14 mouse cellular contexts compared by ENCODE assay signal in the genomic region with DNA sequence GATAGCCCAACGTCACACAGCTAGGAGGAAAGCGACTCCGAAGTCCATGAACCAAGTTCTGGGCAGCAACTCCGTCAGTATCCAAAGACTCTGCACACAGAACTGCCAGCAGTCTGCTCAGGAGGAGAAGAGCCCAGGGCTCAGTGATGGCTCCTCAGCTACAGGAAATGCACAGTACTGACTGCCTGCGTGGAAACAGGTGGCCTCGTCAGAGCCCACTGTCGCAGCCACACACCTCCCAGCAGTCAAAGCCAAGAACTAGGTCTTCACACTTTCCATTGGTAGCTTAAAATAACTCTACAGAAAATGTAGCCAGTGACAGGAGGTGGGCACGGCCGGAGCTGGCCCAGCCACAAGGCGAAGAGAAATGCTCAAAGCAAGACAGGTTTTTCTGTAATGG. TPM values are rescaled to one million over a fixed set of nuclear protein-coding genes. Genes with fewer than 3 reads are reported as not detected.
DNase-seq lines count a peak whose midpoint lies in the region; ATAC-seq lines count a peak whose summit lies in the region.
"Had no signal": no experiment of that assay in that cellular context is flagged by ENCODE, and none has a peak within 500 bp of the region (broad histone marks: within the 10 kb centered on the region; RNA-seq: fewer than 3 reads in every experiment).

No protein-coding gene starts in this region.

- DNase-seq in cerebellum, adult 11-12 months: peak; percentile 95
- DNase-seq in cerebellum, postnatal 10 days: peak; percentile 78 to 83
- DNase-seq in thymus, postnatal 0 days (ENCODE audit: low spot score): peak; percentile 80
- DNase-seq: kidney, adult 2 months; layer of hippocampus, adult 9-11 months; right cerebral cortex, adult 18-20 months had no signal

- no peaks in the 10 kb centered on the region for H3K27me3 ChIP-seq in kidney, embryonic 15.5 days
- no peaks in the 10 kb centered on the region for H3K27me3 ChIP-seq in kidney, embryonic 14.5 days (ENCODE audit: control insufficient read depth, insufficient read depth, low read length)
- H3K27me3 ChIP-seq: lung, embryonic 15.5 days; midbrain, embryonic 12.5 days; neural tube, embryonic 12.5 days had no signal

- peak overlapping the region; percentile 6; the same call in 1 of the 2 replicates for H3K27ac ChIP-seq in kidney, embryonic 15.5 days
- no peak overlapping the region for H3K27ac ChIP-seq in kidney, embryonic 14.5 days (ENCODE audit: low read depth, low read length)
- H3K27ac ChIP-seq: limb, embryonic 12.5 days; lung, embryonic 15.5 days; midbrain, embryonic 12.5 days; neural tube, embryonic 12.5 days had no signal

- H3K4me1 ChIP-seq in kidney, embryonic 15.5 days: peaks cover 38% of the 10 kb centered on the region
- H3K4me1 ChIP-seq in kidney, embryonic 14.5 days (ENCODE audit: control insufficient read depth, insufficient read depth, low read length): 0 out of 2 replicates have a peak, but pooled peaks cover 5% of the 10 kb centered on the region

- no peak overlapping the region for H3K4me2 ChIP-seq in kidney, embryonic 15.5 days
- no peak overlapping the region for H3K4me2 ChIP-seq in kidney, embryonic 14.5 days (replicated peaks; ENCODE audit: low read depth, low read length)
- H3K4me2 ChIP-seq: limb, embryonic 12.5 days; lung, embryonic 15.5 days; midbrain, embryonic 12.5 days; neural tube, embryonic 12.5 days had no signal

- H3K9me3 ChIP-seq in kidney, embryonic 15.5 days (replicated peaks): no peaks in the 10 kb centered on the region
- no peaks in the 10 kb centered on the region for H3K9me3 ChIP-seq in kidney, embryonic 14.5 days (ENCODE audit: control insufficient read depth, low read length)
- H3K9me3 ChIP-seq: limb, embryonic 12.5 days; lung, embryonic 15.5 days; midbrain, embryonic 12.5 days; neural tube, embryonic 12.5 days had no signal

- no peak overlapping the region for H3K9ac ChIP-seq in kidney, embryonic 15.5 days
- H3K9ac ChIP-seq in kidney, embryonic 14.5 days (ENCODE audit: low read depth, low read length): no peak overlapping the region
- H3K9ac ChIP-seq: limb, embryonic 12.5 days; lung, embryonic 15.5 days; midbrain, embryonic 12.5 days; neural tube, embryonic 12.5 days had no signal

- no peak for ATAC-seq in kidney, embryonic 15.5 days (replicated peaks; ENCODE audit: low FRiP score)
- no peak for ATAC-seq in kidney, embryonic 14.5 days (ENCODE audit: low FRiP score, low TSS enrichment)
- no peak for ATAC-seq in activated CD4-positive, CD25-positive, alpha-beta regulatory T cell, adult 4 months
- ATAC-seq in megakaryocyte-erythroid progenitor cell, adult 5-6 weeks (replicated peaks; ENCODE audit: low FRiP score, low TSS enrichment, poor library complexity, severe bottlenecking): no peak

- H3K36me3 ChIP-seq in kidney, embryonic 15.5 days: no peaks in the 10 kb centered on the region
- no peaks in the 10 kb centered on the region for H3K36me3 ChIP-seq in kidney, embryonic 14.5 days (ENCODE audit: control insufficient read depth, insufficient read depth, low read length)
- H3K36me3 ChIP-seq: limb, embryonic 12.5 days; lung, embryonic 15.5 days; midbrain, embryonic 12.5 days; neural tube, embryonic 12.5 days had no signal

- 84% methylated on average over 10 of the region's 10 CpGs for WGBS in kidney, embryonic 15.5 days
- WGBS in kidney, embryonic 14.5 days: 81% methylated on average over 10 of the region's 10 CpGs

- H3K4me3 ChIP-seq in kidney, embryonic 15.5 days (replicated peaks): no peak overlapping the region
- H3K4me3 ChIP-seq in kidney, embryonic 14.5 days (ENCODE audit: low read length): no peak overlapping the region
- H3K4me3 ChIP-seq: limb, embryonic 12.5 days; lung, embryonic 15.5 days; midbrain, embryonic 12.5 days; neural tube, embryonic 12.5 days had no signal

RNA-seq across cellular contexts. Expression of gene Ptprj, which starts 10.2 kb away (rescaled TPM):
- 6.5 and 7.1 TPM in 2 replicates for polyA plus RNA-seq in kidney, embryonic 15.5 days (2015; fragmentation: Nextera tagmentation; extraction: Ambion mirVana)
- polyA plus RNA-seq in kidney, embryonic 14.5 days (2014; fragmentation: Nextera tagmentation; extraction: Ambion mirVana): 7.6 and 10.8 TPM in 2 replicates
- 1.6 and 1.7 TPM in 2 replicates for polyA plus RNA-seq in thymus, postnatal 0 days (2015; fragmentation: Nextera tagmentation; extraction: Ambion mirVana)
- 1 to 10 TPM; 4.4 to 5.1 TPM for polyA plus RNA-seq in activated CD4-positive, CD25-positive, alpha-beta regulatory T cell, adult 4 months (2017; shearing (Covaris generic))
- total RNA-seq in megakaryocyte-erythroid progenitor cell, adult 5-6 weeks (2014; fragmentation: Nextera tagmentation): 11.4 and 14.3 TPM in 2 replicates
- 17.5 and 18.7 TPM in 2 replicates for total RNA-seq in megakaryocyte-erythroid progenitor cell, adult 5-6 weeks (2017)
